Mouse (Mus musculus): Measurements from ENCODE around the gene Rab44.

DNA sequence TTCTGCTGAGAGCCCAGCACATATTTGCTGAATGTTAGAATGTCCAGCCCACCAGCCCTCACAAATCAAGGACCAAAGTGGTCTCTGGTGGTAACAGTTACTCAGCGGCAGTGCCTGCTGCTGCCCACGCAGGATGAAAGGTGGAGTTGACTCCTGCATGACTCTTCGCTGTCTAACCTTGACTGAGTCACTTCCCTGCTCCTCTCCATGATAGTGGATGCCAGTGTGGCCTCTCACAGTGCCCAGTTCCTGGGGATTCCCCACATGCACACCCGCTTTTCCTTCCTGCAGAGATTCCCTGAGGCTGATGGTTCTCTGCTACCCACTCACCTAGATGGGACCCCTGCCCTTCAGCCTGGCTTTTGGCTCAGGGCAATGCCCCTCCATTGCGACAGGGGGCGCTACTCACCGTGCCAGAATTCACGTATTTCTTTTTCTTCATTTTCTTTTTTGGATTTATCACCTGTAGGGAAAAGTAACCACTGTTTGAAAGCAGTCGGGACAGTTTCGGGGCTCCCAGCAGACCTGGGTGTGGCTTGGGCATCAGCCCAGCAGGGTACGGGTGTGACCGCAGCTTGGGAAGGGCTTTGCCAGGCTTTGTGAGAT is 55.2 kb downstream of the Rab44 start:
- peak; percentile 54; the same call in 1 of the 2 replicates for TF ChIP-seq CTCF (IDR thresholded peaks at IDR 0.05; ENCODE audit: control insufficient read depth, insufficient read depth, insufficient replicate concordance, low read depth, low read length)
- no peak for TF ChIP-seq POLR2A (IDR thresholded peaks at IDR 0.05; ENCODE audit: control insufficient read depth, low read depth, low read length)
